Mouse (Mus musculus) ES-E14 (cell line): Measurements from ENCODE around the gene Casc3. TPM values are rescaled to one million over a fixed set of nuclear protein-coding genes. Genes with fewer than 3 reads are reported as not detected.
A peak's percentile ranks its signal among the peaks of the same experiment; 100 is the strongest.
"Not testable (repeated sequence)": the region's sequence is repeated elsewhere in the genome, so short reads cannot be mapped to it uniquely, and the experiment has no call there.

ENCODE experiments used
- DNase-seq: peaks from one replicate; pipeline ENCODE4 v3.0.0-alpha.2; 2013; ENCODE audit warnings: low read depth, low spot score
- H3K27ac ChIP-seq: 2 replicates; pipeline ENCODE4 v1.5.1; 2012; ENCODE audit warnings: low read depth, mild to moderate bottlenecking, low read length, moderate library complexity, mixed read lengths; ENCODE audit not compliant: poor library complexity, insufficient read depth, severe bottlenecking
- H3K36me3 ChIP-seq: 2 replicates; pipeline ENCODE4 v1.6.1; 2012; ENCODE audit warnings: mild to moderate bottlenecking, low read length, moderate library complexity, mixed read lengths; ENCODE audit not compliant: control insufficient read depth, poor library complexity, insufficient read depth, severe bottlenecking
- H3K4me1 ChIP-seq, 2 experiments: fragments of 150-350 bp in 1 of 2; sonication (generic) in 1 of 2; 2 replicates each; pipeline ENCODE4 v1.6.1; 2012; ENCODE audit warnings: low read length in 2 of 2, mild to moderate bottlenecking in 1 of 2, mixed read lengths in 1 of 2; ENCODE audit not compliant: control insufficient read depth in 2 of 2, insufficient read depth in 2 of 2, poor library complexity in 1 of 2
- H3K4me3 ChIP-seq, 2 experiments: fragments of 150-350 bp in 1 of 2; sonication (generic) in 1 of 2; 2 replicates each; pipeline ENCODE4 v1.5.1; 2012; ENCODE audit warnings: low read length in 2 of 2, low read depth in 1 of 2, mild to moderate bottlenecking in 1 of 2, mixed read lengths in 1 of 2; ENCODE audit not compliant: insufficient read depth in 1 of 2, poor library complexity in 1 of 2, severe bottlenecking in 1 of 2
- H3K9ac ChIP-seq: 2 replicates; pipeline ENCODE4 v1.6.1; 2012; ENCODE audit warnings: low read depth, mild to moderate bottlenecking, low read length, mixed read lengths; ENCODE audit not compliant: poor library complexity, insufficient read depth, severe bottlenecking
- H3K9me3 ChIP-seq: fragments of 150-350 bp; sonication (generic); 2 replicates; pipeline ENCODE4 v1.6.1; 2012; ENCODE audit warnings: low read depth, mild to moderate bottlenecking, low read length; ENCODE audit not compliant: control insufficient read depth, insufficient read depth
- CHD2 ChIP-seq: IDR thresholded peaks from 2 replicates; pipeline ENCODE4 v1.6.1; 2014; ENCODE audit warnings: mild to moderate bottlenecking, low read depth, low read length, inconsistent platforms
- HCFC1 ChIP-seq: IDR thresholded peaks from 2 replicates; pipeline ENCODE4 v1.6.1; 2012; ENCODE audit warnings: low read length, inconsistent platforms, borderline replicate concordance; ENCODE audit not compliant: insufficient read depth
- MAFK ChIP-seq: IDR thresholded peaks from 2 replicates; pipeline ENCODE4 v1.6.1; 2014; ENCODE audit warnings: mild to moderate bottlenecking, low read depth, low read length, inconsistent platforms; ENCODE audit not compliant: insufficient read depth
- ZC3H11A ChIP-seq: IDR thresholded peaks from 2 replicates; pipeline ENCODE4 v1.6.1; 2012; ENCODE audit warnings: low read depth, mild to moderate bottlenecking, inconsistent platforms, low read length, borderline replicate concordance
- ZNF384 ChIP-seq: IDR thresholded peaks from 2 replicates; pipeline ENCODE4 v1.6.1; 2012; ENCODE audit warnings: low read depth, low read length, inconsistent platforms
- in situ Hi-C, 2 experiments: fragments of 600-800 bp; cut with MboI; formaldehyde crosslinking; loops; one replicate each; pipeline ENCODE4 v1.15.1; 2025; ENCODE audit warnings: low sequenced_read_pairs in 2 of 2, inconsistent platforms in 1 of 2; ENCODE audit not compliant: unreplicated experiment in 2 of 2
- total RNA-seq: library from RNA; depleted of rRNA; stranded (reverse); fragments of 300-350 nt; gene quantifications from 2 replicates; pipeline ENCODE4 v1.2.3, GENCODE M21; 2012

Casc3 gene
- total RNA-seq, 1 experiment, result 14.6 TPM

GRCm38 (mm10) chr11:98809457-98810290 lies 5.0 kb downstream of the Casc3 start:
- DNase-seq, result peak; percentile 94
- H3K36me3 ChIP-seq, result peaks cover 27% of the 10 kb centered on the region
- peaks cover 22% of the 10 kb centered on the region for H3K9me3 ChIP-seq
- peak overlapping the region; percentile 92 to 96 for H3K4me3 ChIP-seq
- TF ChIP-seq HCFC1 (peak; percentile 43; the same call in 1 of the 2 replicates), ZNF384 (no peak)
- peak overlapping the region; percentile 96 for H3K9ac ChIP-seq
- in situ Hi-C loops, result no loop called here
- no peaks in the 10 kb centered on the region for H3K4me1 ChIP-seq
- H3K27ac ChIP-seq, result peak overlapping the region; percentile 95

GRCm38 (mm10) chr11:98810686-98811085 lies 6.0 kb downstream of the Casc3 start:
- Histone ChIP-seq H3K27ac (no peak overlapping the region), H3K4me1 (no peaks in the 10 kb centered on the region), H3K4me3 (peak overlapping the region; percentile 92 to 96), H3K36me3 (peaks cover 17% of the 10 kb centered on the region), H3K9ac (peak overlapping the region; percentile 96; the same call in 1 of the 2 replicates), H3K9me3 (peaks cover 22% of the 10 kb centered on the region)
- DNase-seq, result no peak
- in situ Hi-C loops, result no loop called here
- TF ChIP-seq CHD2 (no peak), MAFK (no peak), HCFC1 (no peak), ZNF384 (no peak), ZC3H11A (no peak)

GRCm38 (mm10) chr11:98816706-98817239 lies 12.1 kb downstream of the Casc3 start:
- Histone ChIP-seq H3K27ac (no peak overlapping the region), H3K9ac (no peak overlapping the region), H3K9me3 (no peaks in the 10 kb centered on the region), H3K4me1 (no peaks in the 10 kb centered on the region), H3K4me3 (no peak overlapping the region), H3K36me3 (peaks cover 7% of the 10 kb centered on the region)
- TF ChIP-seq ZNF384 (no peak), CHD2 (no peak), MAFK (no peak), ZC3H11A (no peak)
- no peak for DNase-seq
- in situ Hi-C loops, result no loop called here

- no peak overlapping the region for H3K27ac ChIP-seq
- in situ Hi-C loops, result no loop called here
- H3K9ac ChIP-seq, result no peak overlapping the region
- no peaks in the 10 kb centered on the region for H3K9me3 ChIP-seq
- no peak for DNase-seq
- TF ChIP-seq HCFC1 (no peak), CHD2 (no peak), ZC3H11A (no peak), ZNF384 (no peak), MAFK (no peak)
- H3K4me3 ChIP-seq, result no peak overlapping the region
- H3K36me3 ChIP-seq, result peaks cover 20% of the 10 kb centered on the region
- H3K4me1 ChIP-seq, result no peaks in the 10 kb centered on the region
Measured at GRCm38 (mm10) chr11:98820968-98821367, 16.3 kb downstream of the Casc3 start.

- H3K4me3 ChIP-seq, H3K27ac ChIP-seq, H3K4me1 ChIP-seq, H3K9ac ChIP-seq, in situ Hi-C loops, H3K9me3 ChIP-seq, DNase-seq: not testable (repeated sequence)
- peaks cover 42% of the 10 kb centered on the region for H3K36me3 ChIP-seq
Measured at GRCm38 (mm10) chr11:98826071-98826470, 21.4 kb downstream of the Casc3 start.
